Mouse (Mus musculus): Measurements from ENCODE around the gene Slc25a12. TPM values are rescaled to one million over a fixed set of nuclear protein-coding genes. Genes with fewer than 3 reads are reported as not detected.

The Slc25a12 gene
- polyA plus RNA-seq, 1 experiment from 2014 or later = 31.1 TPM

DNA sequence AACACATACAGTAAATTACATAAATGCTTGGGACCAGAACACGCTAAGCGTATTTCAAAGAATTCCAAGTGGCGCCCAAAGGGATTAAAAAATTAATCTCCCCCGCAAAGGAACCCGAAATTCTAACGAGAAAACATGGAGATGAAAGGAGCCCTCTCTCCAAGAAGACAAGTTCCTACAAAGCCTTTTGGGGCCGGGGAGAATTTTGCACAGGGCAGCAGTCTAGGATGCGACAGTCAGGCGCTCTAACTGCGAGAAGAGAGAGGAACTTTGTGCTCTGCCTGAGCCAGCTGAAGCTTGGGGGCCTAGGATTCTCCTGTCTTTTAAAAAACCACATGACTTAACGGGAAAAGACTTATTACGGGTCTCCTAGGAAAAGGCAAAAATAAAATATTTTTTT lies 71.7 kb downstream of the Slc25a12 start:
- H3K27ac ChIP-seq = no peak overlapping the region
- no peak overlapping the region for H3K4me3 ChIP-seq
- H3K27me3 ChIP-seq (replicated peaks) = no peaks in the 10 kb centered on the region
- H3K36me3 ChIP-seq = peaks cover 6% of the 10 kb centered on the region
- H3K4me2 ChIP-seq = no peak overlapping the region
- H3K9me3 ChIP-seq (replicated peaks) = no peaks in the 10 kb centered on the region
- WGBS (ENCODE audit: insufficient replicate concordance) = 87% methylated on average over 12 of the region's 12 CpGs
- no peak overlapping the region for H3K9ac ChIP-seq
- no peak for ATAC-seq
- H3K4me1 ChIP-seq = no peaks in the 10 kb centered on the region

DNA sequence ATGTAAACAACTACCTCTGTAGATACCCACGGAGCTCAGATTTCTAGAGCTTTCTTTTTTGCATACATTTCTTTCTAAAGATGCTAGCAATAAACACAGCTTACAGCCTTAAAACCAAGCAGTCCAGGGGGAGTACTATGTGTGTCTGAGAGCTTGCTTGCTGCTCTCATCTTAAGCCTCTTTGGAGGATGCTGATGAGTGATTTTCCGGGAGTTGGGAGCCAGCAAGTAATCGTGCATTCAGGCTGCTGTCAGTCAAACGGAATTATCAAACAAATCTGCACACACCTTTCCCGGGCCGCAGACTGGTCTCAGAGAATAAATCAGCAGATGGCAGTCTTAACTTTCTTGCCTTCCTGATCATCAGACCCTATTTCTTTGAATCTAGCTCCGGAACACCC lies 73.1 kb downstream of the Slc25a12 start:
- Histone ChIP-seq H3K4me2 (no peak overlapping the region), H3K9ac (no peak overlapping the region), H3K36me3 (peaks cover 14% of the 10 kb centered on the region), H3K9me3 (replicated peaks) (no peaks in the 10 kb centered on the region), H3K27ac (no peak overlapping the region), H3K4me1 (no peaks in the 10 kb centered on the region), H3K4me3 (no peak overlapping the region), H3K27me3 (replicated peaks) (no peaks in the 10 kb centered on the region)
- WGBS (ENCODE audit: insufficient replicate concordance) = 67% methylated on average over 7 of the region's 7 CpGs
- ATAC-seq = no peak

DNA sequence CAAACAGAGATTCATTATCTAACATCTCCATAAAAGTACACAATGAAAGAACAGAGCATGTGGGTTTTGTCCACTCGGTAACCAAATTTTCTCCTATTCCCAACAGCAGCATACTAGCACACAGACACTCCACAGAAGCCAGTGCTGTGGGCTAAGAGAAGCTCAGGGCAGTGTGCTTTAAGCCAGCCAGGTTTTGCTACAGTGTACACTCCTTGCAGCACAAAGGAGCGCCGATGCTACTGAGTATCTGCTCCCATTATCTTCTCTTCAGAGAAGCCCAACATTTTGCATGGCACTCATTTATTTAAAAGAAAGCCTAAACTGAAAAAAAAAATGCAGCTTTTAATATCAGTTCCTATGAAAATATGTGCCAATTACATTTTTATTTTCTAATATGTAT lies 73.6 kb downstream of the Slc25a12 start:
- no peak for ATAC-seq
- no peaks in the 10 kb centered on the region for H3K4me1 ChIP-seq
- H3K27me3 ChIP-seq (replicated peaks) = no peaks in the 10 kb centered on the region
- H3K4me2 ChIP-seq = no peak overlapping the region
- H3K36me3 ChIP-seq = peaks cover 18% of the 10 kb centered on the region
- no peaks in the 10 kb centered on the region for H3K9me3 ChIP-seq (replicated peaks)
- no peak overlapping the region for H3K4me3 ChIP-seq
- no peak overlapping the region for H3K9ac ChIP-seq
- no peak overlapping the region for H3K27ac ChIP-seq
- WGBS (ENCODE audit: insufficient replicate concordance) = 82% methylated on average over 3 of the region's 3 CpGs

DNA sequence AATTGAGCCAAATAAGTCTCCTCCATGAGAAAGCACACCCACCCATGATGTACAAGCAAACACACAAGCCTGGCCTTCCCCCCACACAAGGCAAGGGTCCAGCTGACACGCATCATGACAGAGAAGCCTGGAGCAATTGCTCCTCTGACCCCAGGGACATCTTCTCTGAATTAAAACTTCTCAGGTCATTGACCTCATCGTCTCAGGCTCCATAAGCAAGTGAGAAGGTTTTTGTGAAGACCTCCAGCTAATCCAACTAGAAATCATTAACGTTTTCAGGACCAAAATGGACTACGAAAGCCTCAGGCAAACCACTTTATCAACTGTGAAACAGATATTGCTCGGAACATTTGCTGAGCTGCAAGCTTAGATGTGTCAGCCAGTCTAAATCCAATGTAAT lies 76.0 kb downstream of the Slc25a12 start:
- H3K27ac ChIP-seq = no peak overlapping the region
- H3K9ac ChIP-seq = no peak overlapping the region
- H3K4me2 ChIP-seq = no peak overlapping the region
- WGBS (ENCODE audit: insufficient replicate concordance) = 69% methylated on average over 5 of the region's 5 CpGs
- peaks cover 14% of the 10 kb centered on the region for H3K36me3 ChIP-seq
- no peak for ATAC-seq
- H3K9me3 ChIP-seq (replicated peaks) = no peaks in the 10 kb centered on the region
- no peak overlapping the region for H3K4me3 ChIP-seq
- no peaks in the 10 kb centered on the region for H3K27me3 ChIP-seq (replicated peaks)
- no peaks in the 10 kb centered on the region for H3K4me1 ChIP-seq

DNA sequence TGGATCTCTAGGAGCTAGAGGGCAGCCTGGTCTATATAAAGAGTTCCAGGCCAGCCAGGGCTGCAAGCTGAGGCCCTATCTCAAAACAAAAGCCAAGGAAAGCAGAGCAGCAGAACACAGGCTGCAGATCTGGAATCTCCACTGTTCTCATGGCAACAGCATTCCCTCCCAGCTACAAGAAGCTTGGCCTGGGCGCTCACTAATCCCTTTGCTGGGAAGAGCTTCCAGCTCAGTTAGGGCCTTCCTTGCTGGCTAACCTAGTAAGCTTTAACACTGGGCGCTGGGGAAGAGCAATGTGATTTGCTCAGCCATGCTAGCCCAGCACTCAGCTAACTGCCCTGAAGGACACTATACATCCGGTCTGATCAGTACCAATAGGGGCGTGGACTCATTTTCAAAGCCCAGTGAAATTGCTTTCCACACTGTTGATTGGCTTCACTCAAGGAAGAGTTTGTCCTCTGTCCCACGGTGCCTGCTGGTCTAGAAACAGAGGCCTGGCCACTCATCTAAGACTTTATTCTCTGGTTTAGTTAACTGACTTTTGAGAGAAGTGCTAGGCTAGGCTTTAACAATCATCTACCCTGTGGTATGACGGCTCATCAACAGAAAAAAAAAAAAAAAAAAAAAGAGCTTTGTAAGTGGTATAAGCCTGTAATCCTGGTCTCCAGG lies 77.3 kb downstream of the Slc25a12 start:
- H3K36me3 ChIP-seq = peaks cover 14% of the 10 kb centered on the region
- H3K4me2 ChIP-seq = no peak overlapping the region
- WGBS (ENCODE audit: insufficient replicate concordance) = 73% methylated on average over 6 of the region's 6 CpGs
- H3K9ac ChIP-seq = no peak overlapping the region
- no peaks in the 10 kb centered on the region for H3K9me3 ChIP-seq (replicated peaks)
- no peak for ATAC-seq
- H3K4me1 ChIP-seq = no peaks in the 10 kb centered on the region
- H3K27me3 ChIP-seq (replicated peaks) = no peaks in the 10 kb centered on the region
- no peak overlapping the region for H3K4me3 ChIP-seq
- no peak overlapping the region for H3K27ac ChIP-seq

DNA sequence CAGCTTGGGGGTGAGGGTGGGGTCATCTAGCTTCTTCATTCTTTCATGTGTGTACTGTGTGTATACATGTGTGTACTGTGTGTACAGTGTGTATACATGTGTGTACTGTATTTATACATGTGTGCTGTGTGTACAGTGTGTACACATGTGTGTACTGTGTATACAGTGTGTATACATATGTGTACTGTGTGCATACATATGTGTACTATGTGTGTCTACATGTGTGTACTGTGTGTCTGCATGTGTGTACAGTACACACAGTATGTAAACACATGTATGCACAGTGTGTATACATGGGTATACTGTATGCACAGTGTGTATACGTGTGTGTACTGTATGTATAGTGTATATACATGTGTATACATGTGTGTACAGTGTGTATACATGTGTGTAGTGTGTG lies 85.6 kb downstream of the Slc25a12 start:
- H3K4me3 ChIP-seq = no peak overlapping the region

DNA sequence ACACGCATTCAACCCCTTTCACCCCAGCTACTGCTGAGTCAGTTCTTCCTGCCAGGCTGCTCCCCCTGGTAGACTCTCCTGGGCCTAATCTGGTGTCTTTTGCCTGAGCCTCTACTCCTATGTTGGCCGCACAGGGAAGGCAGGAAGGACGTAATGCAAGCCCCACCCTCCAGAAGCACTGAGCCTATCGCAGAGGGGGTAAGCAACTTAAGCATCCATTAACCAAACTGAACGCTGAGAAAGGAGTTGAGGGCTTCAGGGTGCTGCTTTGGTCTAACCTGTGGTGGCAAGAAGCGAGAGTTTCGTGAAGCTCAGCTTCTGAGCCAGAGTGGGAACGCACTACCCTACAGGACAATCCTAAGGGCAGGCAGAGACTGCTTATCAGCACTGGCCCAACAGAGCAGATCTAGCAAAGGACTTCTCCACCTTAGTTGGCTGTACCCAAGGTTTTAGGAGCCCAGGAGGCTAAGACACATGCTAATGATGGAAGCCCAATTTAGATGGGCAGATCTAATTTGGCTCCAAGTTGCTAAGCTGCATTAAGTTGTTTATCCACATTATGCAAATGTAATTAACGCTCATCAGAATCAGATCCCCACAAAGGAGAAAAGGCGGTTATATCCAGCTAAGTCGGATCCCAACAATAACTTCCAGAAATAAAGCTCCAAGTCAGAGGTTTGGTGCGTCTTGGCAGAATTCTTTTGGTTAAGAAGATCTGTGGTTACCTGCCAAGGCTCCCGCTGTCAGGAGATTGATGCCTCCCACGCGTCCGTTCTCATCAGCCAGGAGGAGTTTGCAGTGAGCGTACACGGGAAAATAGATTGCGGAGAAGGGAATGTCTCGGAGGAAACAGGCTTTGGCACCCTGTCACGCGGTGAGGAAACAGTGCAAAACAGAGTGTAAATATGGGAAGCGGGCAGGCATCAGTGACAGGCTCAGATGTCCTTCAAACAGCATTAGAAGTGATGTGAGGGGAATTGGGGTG lies 88.5 kb downstream of the Slc25a12 start:
- Histone ChIP-seq H3K4me3 (no peak overlapping the region), H3K9ac (no peak overlapping the region), H3K27ac (no peak overlapping the region), H3K4me1 (0 out of 2 replicates have a peak, but pooled peaks cover 3% of the 10 kb centered on the region), H3K36me3 (peaks cover 43% of the 10 kb centered on the region), H3K9me3 (replicated peaks) (no peaks in the 10 kb centered on the region), H3K27me3 (replicated peaks) (no peaks in the 10 kb centered on the region), H3K4me2 (no peak overlapping the region)
- ATAC-seq = no peak
- 83% methylated on average over 23 of the region's 23 CpGs for WGBS (ENCODE audit: insufficient replicate concordance)

More for the DNA sequence above, 85.6 kb downstream of the Slc25a12 start:
- ATAC-seq = no peak
- Histone ChIP-seq H3K4me1 (no peaks in the 10 kb centered on the region), H3K9ac (no peak overlapping the region), H3K9me3 (replicated peaks) (no peaks in the 10 kb centered on the region), H3K27me3 (replicated peaks) (no peaks in the 10 kb centered on the region), H3K4me2 (no peak overlapping the region), H3K27ac (no peak overlapping the region), H3K36me3 (peaks cover 25% of the 10 kb centered on the region)
- 87% methylated on average over 1 of the region's 1 CpGs for WGBS (ENCODE audit: insufficient replicate concordance)

DNA sequence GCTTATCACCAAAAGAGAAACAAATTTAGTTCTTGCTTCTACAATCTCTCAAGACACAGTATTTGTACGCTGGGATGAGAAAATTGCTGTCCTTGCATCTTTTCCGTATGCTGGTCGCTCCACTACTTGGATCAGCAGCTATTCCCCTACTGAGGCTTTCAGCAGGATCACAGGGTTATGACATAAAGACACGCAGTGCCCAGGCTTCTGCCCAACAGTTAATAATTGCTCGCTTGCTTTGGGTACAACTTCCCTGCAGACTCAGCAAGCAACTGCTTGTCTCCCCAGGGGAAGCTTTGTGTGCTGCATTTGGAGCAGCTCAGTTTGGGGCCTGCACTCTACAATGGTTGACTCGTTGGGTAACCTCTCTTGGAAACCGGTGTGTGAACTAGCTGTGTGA lies 91.8 kb downstream of the Slc25a12 start:
- Histone ChIP-seq H3K4me1 (peaks cover 10% of the 10 kb centered on the region), H3K4me3 (no peak overlapping the region), H3K27ac (no peak overlapping the region), H3K9ac (no peak overlapping the region), H3K27me3 (replicated peaks) (no peaks in the 10 kb centered on the region), H3K9me3 (replicated peaks) (no peaks in the 10 kb centered on the region), H3K4me2 (no peak overlapping the region), H3K36me3 (peaks cover 30% of the 10 kb centered on the region; the same call in 1 of the 2 replicates)
- no peak for ATAC-seq
- WGBS (ENCODE audit: insufficient replicate concordance) = 88% methylated on average over 7 of the region's 7 CpGs

DNA sequence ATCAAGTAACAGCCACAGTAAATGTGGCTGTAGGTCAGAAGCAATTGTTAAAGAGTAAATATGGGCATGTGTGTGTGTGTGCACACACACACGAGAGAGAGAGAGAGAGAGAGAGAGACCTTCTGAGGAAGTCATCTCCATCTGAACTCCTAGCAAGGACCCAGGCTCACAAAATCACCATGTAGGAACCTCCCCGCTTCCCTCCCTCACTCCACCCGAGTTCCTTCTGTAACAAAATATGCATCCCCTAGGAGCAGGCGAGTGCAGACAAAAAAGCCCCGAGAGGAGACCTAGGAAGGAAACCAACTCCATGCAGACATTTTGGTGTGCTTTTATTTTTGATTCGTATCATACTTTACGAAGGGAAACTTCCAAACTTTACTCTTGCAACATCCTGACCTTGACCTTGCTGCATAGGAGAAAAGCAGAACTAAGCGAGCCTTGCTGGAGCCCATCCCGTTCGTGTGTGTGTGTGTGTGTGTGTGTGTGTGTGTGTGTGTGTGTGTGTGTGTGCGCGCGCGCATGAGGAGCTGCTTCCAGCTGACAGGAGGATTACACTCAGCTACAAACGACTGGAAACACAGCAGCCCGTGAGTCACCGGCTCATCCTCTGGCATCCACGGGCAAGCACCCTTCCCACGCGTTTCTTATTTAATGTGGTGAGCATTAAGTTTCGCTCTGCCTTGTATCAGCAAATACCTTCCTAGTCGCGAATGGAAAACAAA lies 93.4 kb downstream of the Slc25a12 start:
- 59% methylated on average over 23 of the region's 23 CpGs for WGBS (ENCODE audit: insufficient replicate concordance)
- Histone ChIP-seq H3K4me2 (peak overlapping the region; percentile 4; the same call in 1 of the 2 replicates), H3K4me3 (no peak overlapping the region; the same call in 1 of the 2 replicates), H3K27ac (0 out of 2 replicates have a peak overlapping the region, but pooled peaks have one; percentile 26), H3K4me1 (peaks cover 23% of the 10 kb centered on the region), H3K36me3 (peaks cover 26% of the 10 kb centered on the region; the same call in 1 of the 2 replicates), H3K9me3 (replicated peaks) (no peaks in the 10 kb centered on the region), H3K9ac (no peak overlapping the region), H3K27me3 (replicated peaks) (no peaks in the 10 kb centered on the region)
- no peak for ATAC-seq

DNA sequence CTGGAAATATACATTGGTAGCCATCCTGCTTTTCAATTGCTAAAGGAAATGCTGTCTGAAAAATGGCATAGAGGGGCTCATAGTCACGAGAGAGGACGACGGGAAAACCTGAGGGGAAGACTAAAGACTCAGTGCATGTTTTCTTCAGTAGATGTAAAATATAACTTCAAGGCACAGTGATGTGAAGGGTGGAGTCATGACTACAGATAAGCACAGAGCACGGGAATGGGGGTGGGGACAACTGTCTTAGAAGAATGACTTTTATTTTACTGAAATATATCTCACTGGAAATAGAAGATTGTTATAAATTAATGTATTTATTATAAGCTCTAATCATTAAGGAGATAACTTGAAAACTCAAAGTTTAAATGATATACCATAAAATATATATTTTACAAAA lies 97.5 kb downstream of the Slc25a12 start:
- Histone ChIP-seq H3K9ac (no peak overlapping the region), H3K9me3 (replicated peaks) (no peaks in the 10 kb centered on the region), H3K4me1 (peaks cover 37% of the 10 kb centered on the region), H3K4me2 (peak overlapping the region; percentile 60), H3K27ac (peak overlapping the region; percentile 71), H3K27me3 (replicated peaks) (no peaks in the 10 kb centered on the region), H3K36me3 (peaks cover 33% of the 10 kb centered on the region), H3K4me3 (no peak overlapping the region)
- ATAC-seq = peak; percentile 80
- WGBS (ENCODE audit: insufficient replicate concordance) = 24% methylated on average over 4 of the region's 4 CpGs

DNA sequence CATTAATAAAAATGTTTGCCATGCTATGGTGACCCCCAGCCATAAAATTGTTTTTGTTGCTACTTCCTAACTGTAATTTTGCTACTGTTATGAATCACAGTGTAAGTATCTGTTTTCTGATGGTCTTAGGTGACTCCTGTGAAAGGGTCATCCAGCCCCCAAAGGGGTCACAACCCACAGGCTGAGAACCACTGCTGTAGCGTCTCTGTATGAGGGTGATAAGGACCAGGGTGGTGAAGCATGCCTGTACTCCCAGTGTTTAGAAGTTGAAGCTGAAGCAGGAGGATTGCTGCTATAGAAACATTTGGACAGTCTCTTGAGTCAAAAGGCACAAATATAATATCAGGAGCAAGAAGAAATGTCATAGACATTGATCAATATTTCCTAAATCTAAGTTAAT lies 98.2 kb downstream of the Slc25a12 start:
- peak overlapping the region; percentile 65 for H3K27ac ChIP-seq
- peaks cover 35% of the 10 kb centered on the region for H3K4me1 ChIP-seq
- no peaks in the 10 kb centered on the region for H3K27me3 ChIP-seq (replicated peaks)
- WGBS (ENCODE audit: insufficient replicate concordance) = 16% methylated on average over 1 of the region's 1 CpGs
- no peak overlapping the region for H3K4me3 ChIP-seq
- no peak overlapping the region for H3K4me2 ChIP-seq
- H3K36me3 ChIP-seq = peaks cover 34% of the 10 kb centered on the region
- peak; percentile 72 for ATAC-seq
- H3K9ac ChIP-seq = no peak overlapping the region
- H3K9me3 ChIP-seq (replicated peaks) = no peaks in the 10 kb centered on the region
